Mouse (Mus musculus): ENCODE data around the gene Arhgap27.

DNA sequence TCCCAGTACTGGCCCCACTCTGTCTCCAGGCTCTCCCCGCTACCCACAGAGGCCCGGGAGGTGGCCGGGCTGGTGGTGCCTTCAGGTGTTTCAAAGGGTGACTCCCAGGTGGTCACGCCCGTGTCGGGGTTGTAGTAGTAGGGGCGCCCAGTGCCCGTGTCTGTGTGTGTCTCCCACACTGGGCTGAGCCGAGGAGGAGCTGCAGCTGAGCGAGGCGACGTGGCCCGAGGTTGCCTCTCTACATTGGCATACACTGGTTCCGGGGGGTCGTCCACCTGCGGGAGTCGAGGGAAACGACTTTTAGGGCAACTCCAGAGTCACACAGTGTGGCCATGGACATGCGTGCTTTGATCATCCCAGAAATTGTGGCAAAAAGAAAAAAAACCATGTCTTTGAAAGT lies 23.4 kb downstream of the Arhgap27 start:
- TF ChIP-seq EP300 (optimal IDR thresholded peaks at IDR 0.05): no peak
- TF ChIP-seq CTCF (IDR thresholded peaks at IDR 0.05; ENCODE audit: low read depth): no peak

Measured in stomach, postnatal 0 days (tissue).